Mouse (Mus musculus) hindbrain, postnatal 0 days (tissue): ENCODE data around the gene Pus10. TPM values are rescaled to one million over a fixed set of nuclear protein-coding genes. Genes with fewer than 3 reads are reported as not detected.

Source experiments
- ATAC-seq: fragments of 200-750 bp; cut with Nextera tagmentation; 2 replicates; pipeline ENCODE4 v1.8.0; 2017; ENCODE audit warnings: mild to moderate bottlenecking, moderate TSS enrichment, moderate library complexity
- DNase-seq: peaks from one replicate; pipeline ENCODE4 v3.0.0-alpha.2; 2015; ENCODE audit warnings: low spot score
- H3K27ac ChIP-seq: fragments of 300-500 bp; sonication (generic); 2 replicates; pipeline ENCODE4 v1.5.1; 2014; ENCODE audit warnings: mild to moderate bottlenecking
- H3K27me3 ChIP-seq: fragments of 300-500 bp; sonication (generic); 2 replicates; pipeline ENCODE4 v1.6.1; 2014; ENCODE audit warnings: low read length, mixed read lengths; ENCODE audit not compliant: insufficient read depth
- H3K36me3 ChIP-seq: fragments of 300-500 bp; sonication (generic); 2 replicates; pipeline ENCODE4 v1.6.1; 2014; ENCODE audit warnings: low read length, mixed read lengths; ENCODE audit not compliant: insufficient read depth
- H3K4me1 ChIP-seq: fragments of 300-500 bp; sonication (generic); 2 replicates; pipeline ENCODE4 v1.6.1; 2014; ENCODE audit warnings: antibody characterized with exemption, low read length, mixed read lengths; ENCODE audit not compliant: insufficient read depth
- H3K4me2 ChIP-seq: fragments of 300-500 bp; sonication (generic); 2 replicates; pipeline ENCODE4 v1.6.1; 2014; ENCODE audit warnings: low read depth, mild to moderate bottlenecking, low read length, moderate library complexity, mixed read lengths
- H3K4me3 ChIP-seq: fragments of 300-500 bp; sonication (generic); 2 replicates; pipeline ENCODE4 v1.5.1; 2014; ENCODE audit warnings: low read length
- H3K9ac ChIP-seq: fragments of 300-500 bp; sonication (generic); replicated peaks from 2 replicates; pipeline ENCODE4 v1.6.1; 2014; ENCODE audit warnings: mild to moderate bottlenecking, low read length, moderate library complexity, mixed read lengths
- H3K9me3 ChIP-seq: fragments of 300-500 bp; sonication (generic); 2 replicates; pipeline ENCODE4 v1.6.1; 2016; ENCODE audit warnings: low read length, mixed read lengths
- CTCF ChIP-seq: IDR thresholded peaks from 2 replicates; pipeline ENCODE4 v1.5.1; 2016; ENCODE audit warnings: antibody characterized with exemption, control low read depth, low read depth
- WGBS: fragments of 180-500 bp; shearing (Covaris S2); extraction: QIAGEN DNeasy Blood & Tissue Kit; methylation state at CpG from one replicate; pipeline ENCODE4 v1.1.7; 2014; 5-methylcytosine and 5-hydroxymethylcytosine counted together
- polyA plus RNA-seq: library from polyadenylated mRNA; unstranded; fragments of >200 nt; fragmentation: Nextera tagmentation; extraction: Ambion mirVana; gene quantifications from 2 replicates; pipeline ENCODE4 v1.2.1, GENCODE M21; 2015
- total RNA-seq: library from RNA; depleted of rRNA; stranded (reverse); fragments of >200 nt; gene quantifications from 2 replicates; pipeline ENCODE4 v1.2.3, GENCODE M21; 2014

Gene Pus10
- total and polyA plus RNA-seq, 2 experiments from 2014 or later, result 7.8 to 11.8 TPM

DNA sequence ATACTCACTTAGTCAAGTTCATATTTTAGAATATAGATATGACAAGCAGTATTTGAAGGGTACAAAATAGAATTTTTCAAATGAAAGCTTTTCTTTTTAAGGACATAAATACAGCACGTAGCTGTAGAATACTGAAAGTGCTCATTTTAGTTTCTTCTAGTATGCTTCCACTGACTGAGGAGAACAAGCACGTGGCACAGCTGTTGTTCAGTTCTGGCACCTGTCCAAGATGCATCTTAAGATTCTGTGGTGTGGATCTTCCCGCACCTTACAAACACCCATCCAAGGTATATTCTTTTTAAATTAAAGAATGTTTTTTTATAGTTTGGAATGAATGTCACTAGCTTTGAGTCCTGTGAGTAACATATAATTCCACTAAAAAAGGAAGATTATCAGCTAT lies 1.7 kb downstream of the Pus10 start:
- TF ChIP-seq CTCF, result no peak
- no peak for ATAC-seq
- H3K9ac ChIP-seq, result peak overlapping the region; percentile 85; the same call in 1 of the 2 replicates

GRCm38 (mm10) chr11:23672256-23672749 lies 6.8 kb downstream of the Pus10 start:
- WGBS, result 88% methylated on average over 4 of the region's 4 CpGs
- Histone ChIP-seq H3K9me3 (no peaks in the 10 kb centered on the region), H3K9ac (no peak overlapping the region), H3K4me2 (no peak overlapping the region), H3K27me3 (no peaks in the 10 kb centered on the region), H3K36me3 (peaks cover 30% of the 10 kb centered on the region), H3K4me1 (no peaks in the 10 kb centered on the region), H3K27ac (no peak overlapping the region), H3K4me3 (no peak overlapping the region)
- TF ChIP-seq CTCF, result no peak
- DNase-seq (no peak), ATAC-seq (no peak)

More for the DNA sequence above, 1.7 kb downstream of the Pus10 start:
- Histone ChIP-seq H3K36me3 (no peaks in the 10 kb centered on the region), H3K9me3 (no peaks in the 10 kb centered on the region), H3K4me3 (peak overlapping the region; percentile 96), H3K4me2 (peak overlapping the region; percentile 87), H3K27ac (no peak overlapping the region), H3K4me1 (0 out of 2 replicates have a peak, but pooled peaks cover 5% of the 10 kb centered on the region), H3K27me3 (no peaks in the 10 kb centered on the region)
- 19% methylated on average over 3 of the region's 3 CpGs for WGBS
- peak; percentile 40 for DNase-seq

DNA sequence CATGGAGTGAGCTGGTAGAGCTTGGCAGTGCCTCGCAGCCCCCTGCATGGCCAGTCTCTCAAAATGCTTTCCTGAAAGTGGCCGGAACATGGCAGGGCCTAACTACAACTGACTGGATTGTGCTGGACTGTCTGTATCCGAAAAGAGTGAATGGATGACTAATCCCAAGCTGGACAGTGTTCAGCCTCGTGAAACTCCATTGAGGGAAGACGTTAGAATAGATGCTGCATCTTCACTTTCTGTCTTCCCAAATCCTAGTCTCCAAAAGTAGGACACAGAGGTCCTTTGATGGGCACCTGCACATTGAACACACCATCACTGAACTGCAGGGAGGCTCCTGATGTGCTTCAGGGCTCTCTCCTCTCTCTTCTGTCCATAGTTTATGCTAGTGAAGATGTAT lies 10.6 kb downstream of the Pus10 start:
- WGBS, result 86% methylated on average over 5 of the region's 5 CpGs
- no peak for DNase-seq
- Histone ChIP-seq H3K9ac (no peak overlapping the region), H3K36me3 (peaks cover 44% of the 10 kb centered on the region), H3K4me3 (no peak overlapping the region), H3K27ac (no peak overlapping the region), H3K9me3 (no peaks in the 10 kb centered on the region), H3K4me1 (no peaks in the 10 kb centered on the region), H3K4me2 (no peak overlapping the region), H3K27me3 (no peaks in the 10 kb centered on the region)
- TF ChIP-seq CTCF, result no peak
- ATAC-seq, result no peak

DNA sequence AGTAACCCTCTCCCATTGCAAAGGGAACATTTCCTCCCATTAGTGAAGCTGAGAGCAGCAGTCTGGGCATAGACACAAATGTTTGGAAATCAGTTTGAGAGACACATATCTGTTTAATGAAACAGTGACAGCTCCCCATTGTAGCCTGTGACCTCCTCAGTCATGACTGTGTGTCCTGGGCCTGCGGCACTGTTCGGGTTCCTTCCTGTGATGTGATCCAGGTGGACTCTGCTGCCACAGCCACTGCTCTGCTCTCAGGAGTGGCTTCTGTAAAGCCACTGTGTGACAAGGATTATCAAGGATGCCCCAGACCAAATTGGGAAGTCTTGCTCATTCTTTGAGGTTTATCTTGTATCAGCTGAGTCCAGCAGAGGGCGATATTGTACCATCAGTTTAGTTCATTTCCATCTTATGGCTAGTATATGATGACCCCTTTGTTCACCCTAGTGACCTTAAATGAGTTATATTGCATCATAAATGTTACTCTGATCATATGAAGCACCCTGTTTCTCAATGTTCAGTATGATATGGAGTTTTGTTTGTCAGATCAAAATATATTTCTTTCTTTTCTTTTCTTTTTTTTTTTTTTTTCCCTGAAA lies 13.7 kb downstream of the Pus10 start:
- H3K9ac ChIP-seq, result no peak overlapping the region
- no peak overlapping the region for H3K4me2 ChIP-seq
- ATAC-seq (peak; percentile 53), DNase-seq (peak; percentile 88)
- TF ChIP-seq CTCF, result peak; percentile 81
- H3K27me3 ChIP-seq, result no peaks in the 10 kb centered on the region
- no peak overlapping the region for H3K4me3 ChIP-seq
- WGBS, result 49% methylated on average over 3 of the region's 3 CpGs
- H3K27ac ChIP-seq, result no peak overlapping the region
- no peaks in the 10 kb centered on the region for H3K4me1 ChIP-seq
- H3K36me3 ChIP-seq, result peaks cover 35% of the 10 kb centered on the region; the same call in 1 of the 2 replicates
- no peaks in the 10 kb centered on the region for H3K9me3 ChIP-seq

DNA sequence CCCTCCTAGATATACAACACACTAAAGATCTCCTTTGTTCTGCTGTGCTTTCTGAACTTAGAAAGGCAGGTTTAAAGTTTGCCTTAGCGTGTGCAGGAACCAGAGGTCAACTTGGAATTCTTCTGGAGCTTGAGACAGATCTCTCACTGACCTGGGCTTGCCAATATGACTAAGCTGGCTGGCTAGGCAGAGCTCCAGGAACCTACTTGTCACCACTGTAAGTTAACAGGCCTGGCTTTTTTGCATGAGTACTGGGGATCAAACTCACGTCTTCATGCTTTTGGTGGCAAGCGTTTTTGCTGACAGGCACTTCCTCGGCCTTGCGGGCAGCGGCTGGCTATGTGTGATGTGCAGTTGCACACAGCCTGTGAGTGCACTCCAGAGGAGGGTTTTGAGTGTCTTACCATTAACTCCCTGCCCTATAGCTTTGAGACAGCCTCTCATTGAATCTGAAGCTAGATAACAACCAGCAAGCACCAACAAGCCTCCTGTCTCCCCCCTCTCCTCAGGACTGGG lies 15.0 kb downstream of the Pus10 start:
- 88% methylated on average over 6 of the region's 6 CpGs for WGBS
- ATAC-seq (no peak), DNase-seq (no peak)
- TF ChIP-seq CTCF, result no peak
- H3K4me3 ChIP-seq, result no peak overlapping the region
- no peaks in the 10 kb centered on the region for H3K27me3 ChIP-seq
- peaks cover 35% of the 10 kb centered on the region; the same call in 1 of the 2 replicates for H3K36me3 ChIP-seq
- no peaks in the 10 kb centered on the region for H3K4me1 ChIP-seq
- no peak overlapping the region for H3K4me2 ChIP-seq
- no peak overlapping the region for H3K27ac ChIP-seq
- H3K9me3 ChIP-seq, result no peaks in the 10 kb centered on the region
- no peak overlapping the region for H3K9ac ChIP-seq

DNA sequence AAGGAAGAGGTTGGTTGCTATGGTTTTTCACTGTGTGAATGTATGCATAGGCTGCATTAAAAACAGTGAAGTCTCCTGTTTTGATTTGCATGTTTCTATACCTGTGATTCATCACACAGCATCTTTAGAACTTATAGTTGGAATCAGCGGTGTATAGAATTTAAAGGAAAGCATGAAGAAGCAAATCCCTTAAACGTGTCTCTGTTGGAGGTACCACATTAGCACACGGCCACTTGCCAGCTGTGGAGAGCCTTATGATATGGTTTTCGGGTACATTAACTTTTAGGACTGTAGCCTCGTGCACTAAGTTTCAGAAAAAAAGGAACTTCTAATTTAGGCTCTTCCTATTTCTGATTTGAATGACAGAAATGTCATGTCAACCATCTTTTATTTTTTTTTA lies 17.1 kb downstream of the Pus10 start:
- TF ChIP-seq CTCF, result no peak
- H3K4me3 ChIP-seq, result no peak overlapping the region
- no peak for DNase-seq
- no peak overlapping the region for H3K4me2 ChIP-seq
- H3K9ac ChIP-seq, result no peak overlapping the region
- H3K27ac ChIP-seq, result no peak overlapping the region
- H3K36me3 ChIP-seq, result peaks cover 20% of the 10 kb centered on the region; the same call in 1 of the 2 replicates
- no peaks in the 10 kb centered on the region for H3K4me1 ChIP-seq
- whole genome bisulfite sequencing, result 86% methylated on average over 5 of the region's 5 CpGs
- H3K9me3 ChIP-seq, result no peaks in the 10 kb centered on the region
- ATAC-seq, result no peak
- H3K27me3 ChIP-seq, result no peaks in the 10 kb centered on the region

GRCm38 (mm10) chr11:23686671-23687070 lies 21.2 kb downstream of the Pus10 start:
- no peak for TF ChIP-seq CTCF
- Histone ChIP-seq H3K9ac (no peak overlapping the region), H3K27ac (no peak overlapping the region), H3K9me3 (no peaks in the 10 kb centered on the region), H3K36me3 (0 out of 2 replicates have a peak, but pooled peaks cover 5% of the 10 kb centered on the region), H3K4me2 (no peak overlapping the region), H3K4me1 (no peaks in the 10 kb centered on the region), H3K27me3 (no peaks in the 10 kb centered on the region), H3K4me3 (no peak overlapping the region)
- WGBS, result 86% methylated on average over 5 of the region's 5 CpGs
- ATAC-seq, result no peak
- DNase-seq, result no peak
